Mouse (Mus musculus): ENCODE measurements around the gene Zfp143.
"Not testable (repeated sequence)": the region's sequence is repeated elsewhere in the genome, so short reads cannot be mapped to it uniquely, and the experiment has no call there.

DNA sequence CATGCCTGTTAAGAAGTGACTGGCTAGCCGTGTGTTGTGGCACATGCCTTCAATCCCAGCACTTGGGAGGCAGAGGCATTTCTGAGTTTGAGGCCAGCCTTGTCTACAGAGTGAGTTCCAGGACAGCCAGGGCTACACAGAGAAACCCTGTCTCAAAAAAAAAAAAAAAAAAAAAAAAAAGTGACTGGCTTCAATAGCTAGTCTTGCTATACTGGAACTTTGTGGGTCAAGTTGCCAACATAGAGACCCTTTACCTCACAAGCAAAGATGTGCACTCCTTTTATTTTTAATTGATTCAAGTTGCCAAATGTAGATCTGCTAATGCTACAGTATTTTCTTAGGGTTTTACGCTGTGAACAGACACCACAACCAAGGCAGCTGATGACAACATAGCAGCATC is 3.3 kb upstream of the Zfp143 start:
- TF ChIP-seq POLR2A (IDR thresholded peaks at IDR 0.05; ENCODE audit: insufficient read length, low read depth); MYOD1 (IDR thresholded peaks at IDR 0.05; ENCODE audit: control insufficient read depth in 1 of 3, insufficient read length in 2 of 3, low read depth in 2 of 3); SRF (IDR thresholded peaks at IDR 0.05; ENCODE audit: control insufficient read depth, insufficient read length, low read depth); POLR2AphosphoS2 (IDR thresholded peaks at IDR 0.05; ENCODE audit: insufficient read length, low read depth); E2F4 (IDR thresholded peaks at IDR 0.05; ENCODE audit: insufficient read depth); USF1 (IDR thresholded peaks at IDR 0.05; ENCODE audit: low read depth); MAX (IDR thresholded peaks at IDR 0.05; ENCODE audit: low read depth); TCF12 (IDR thresholded peaks at IDR 0.05; ENCODE audit: insufficient read depth, poor library complexity, severe bottlenecking); TCF3 (IDR thresholded peaks at IDR 0.05; ENCODE audit: insufficient read length, low read depth); REST (IDR thresholded peaks at IDR 0.05; ENCODE audit: insufficient read depth, insufficient read length): not testable (repeated sequence)

All from myocyte (in vitro differentiated cells).